In genomic region chr10:75063301-75063965, GRCm38 (mm10) we compare ENCODE assay signal across 10 mouse cellular contexts. TPM values are rescaled to one million over a fixed set of nuclear protein-coding genes. Genes with fewer than 3 reads are reported as not detected.
DNase-seq lines count a peak whose midpoint lies in the region; ATAC-seq and TF ChIP-seq lines count a peak whose summit lies in the region.
"Had no signal": no experiment of that assay in that cellular context is flagged by ENCODE, and none has a peak within 500 bp of the region (broad histone marks: within the 10 kb centered on the region; RNA-seq: fewer than 3 reads in every experiment).

No protein-coding gene starts in this region.

- H3K9me3 ChIP-seq in hindbrain, embryonic 12.5 days (replicated peaks) = no peaks in the 10 kb centered on the region
- no peaks in the 10 kb centered on the region for H3K9me3 ChIP-seq in liver, embryonic 13.5 days (replicated peaks)

- H3K36me3 ChIP-seq in hindbrain, embryonic 12.5 days = 0 out of 2 replicates have a peak, but pooled peaks cover 5% of the 10 kb centered on the region
- H3K36me3 ChIP-seq in liver, embryonic 13.5 days = 0 out of 2 replicates have a peak, but pooled peaks cover 2% of the 10 kb centered on the region

- peaks cover 17% of the 10 kb centered on the region for H3K4me1 ChIP-seq in cerebellum, adult 2 months (ENCODE audit: control insufficient read depth, insufficient read depth, low read length)
- H3K4me1 ChIP-seq in hindbrain, embryonic 12.5 days = peaks cover 75% of the 10 kb centered on the region
- peaks cover 74% of the 10 kb centered on the region for H3K4me1 ChIP-seq in liver, embryonic 13.5 days (replicated peaks)

- no peak for DNase-seq in cerebellum, adult 2 months
- DNase-seq in cerebellum, adult 11-12 months = no peak
- peak; percentile 37 for DNase-seq in brain, embryonic 14.5 days (ENCODE audit: low read depth)
- no peak for DNase-seq in liver, embryonic 13.5 days
- no peak for DNase-seq in embryo, embryonic 10 days (ENCODE audit: low spot score)
- DNase-seq in urinary bladder, adult 18-20 months (ENCODE audit: low spot score in 2 of 2) = no peak

- peak overlapping the region; percentile 92 for H3K4me2 ChIP-seq in hindbrain, embryonic 12.5 days (replicated peaks)
- peak overlapping the region; percentile 78 for H3K4me2 ChIP-seq in liver, embryonic 13.5 days

- no peaks in the 10 kb centered on the region for H3K27me3 ChIP-seq in cerebellum, adult 2 months (ENCODE audit: control insufficient read depth, insufficient read depth, low read length)
- no peaks in the 10 kb centered on the region for H3K27me3 ChIP-seq in hindbrain, embryonic 12.5 days
- H3K27me3 ChIP-seq in liver, embryonic 13.5 days = peaks cover 43% of the 10 kb centered on the region

- peak overlapping the region; percentile 42 for H3K9ac ChIP-seq in hindbrain, embryonic 12.5 days
- H3K9ac ChIP-seq in liver, embryonic 13.5 days = no peak overlapping the region

- H3K27ac ChIP-seq in cerebellum, adult 2 months (ENCODE audit: insufficient read depth, low read length) = no peak overlapping the region
- no peak overlapping the region for H3K27ac ChIP-seq in hindbrain, embryonic 12.5 days
- no peak overlapping the region for H3K27ac ChIP-seq in liver, embryonic 13.5 days

- no peak for ATAC-seq in hindbrain, embryonic 12.5 days (ENCODE audit: low FRiP score)
- ATAC-seq in liver, embryonic 13.5 days (ENCODE audit: low read depth) = no peak
- no peak for ATAC-seq in megakaryocyte-erythroid progenitor cell, adult 5-6 weeks (replicated peaks; ENCODE audit: low FRiP score, low TSS enrichment, poor library complexity, severe bottlenecking)

- WGBS in cerebellum, adult 2 months = 19% methylated on average over 12 of the region's 12 CpGs
- WGBS in hindbrain, embryonic 12.5 days = 67% methylated on average over 12 of the region's 12 CpGs
- WGBS in liver, embryonic 13.5 days (ENCODE audit: insufficient replicate concordance) = 43% methylated on average over 12 of the region's 12 CpGs

- TF ChIP-seq CTCF in cerebellum, adult 2 months (IDR thresholded peaks at IDR 0.05; ENCODE audit: borderline replicate concordance, insufficient read depth, low read depth, low read length) = no peak
- TF ChIP-seq CTCF in brain, embryonic 14.5 days (IDR thresholded peaks at IDR 0.05; ENCODE audit: borderline replicate concordance, extremely low read depth, insufficient read depth, insufficient read length) = no peak

- peak overlapping the region; percentile 58 for H3K4me3 ChIP-seq in cerebellum, adult 2 months (replicated peaks; ENCODE audit: insufficient read depth, low read depth, low read length)
- peak overlapping the region; percentile 89 for H3K4me3 ChIP-seq in hindbrain, embryonic 12.5 days
- peak overlapping the region; percentile 69; the same call in 1 of the 2 replicates for H3K4me3 ChIP-seq in liver, embryonic 13.5 days (replicated peaks)
- H3K4me3 ChIP-seq: erythroblast, embryonic 14.5 days had no signal

- TF ChIP-seq POLR2A in cerebellum, adult 2 months (IDR thresholded peaks at IDR 0.05; ENCODE audit: borderline replicate concordance, insufficient read depth, low read length) = no peak
- TF ChIP-seq POLR2A in brain, embryonic 14.5 days (IDR thresholded peaks at IDR 0.05; ENCODE audit: borderline replicate concordance, extremely low read depth, insufficient read depth, insufficient read length, poor library complexity, severe bottlenecking) = no peak

RNA-seq across cellular contexts. Expression of gene Bcr, which starts 3.0 kb away (rescaled TPM):
- 44.3 and 44.4 TPM in 2 replicates for polyA plus RNA-seq in cerebellum, adult 2 months (2012; rRNA removed)
- 57.8 and 83.3 TPM in 2 replicates for polyA plus RNA-seq in brain, embryonic 14.5 days (2012; rRNA removed)
- 11.4 and 14.0 TPM in 2 replicates for polyA plus RNA-seq in hindbrain, embryonic 12.5 days (2016; fragmentation: Nextera tagmentation; extraction: Ambion mirVana)
- 1.4 and 1.6 TPM in 2 replicates for polyA plus RNA-seq in liver, embryonic 13.5 days (2015; fragmentation: Nextera tagmentation; extraction: Ambion mirVana)
- 4.0 and 5.5 TPM in 2 replicates for total RNA-seq in megakaryocyte-erythroid progenitor cell, adult 5-6 weeks (2014; fragmentation: Nextera tagmentation)
- total RNA-seq in megakaryocyte-erythroid progenitor cell, adult 5-6 weeks (2017) = 1.4 and 6.9 TPM in 2 replicates

RNA-seq across cellular contexts. Expression of gene Rab36, which starts 26.6 kb away (rescaled TPM):
- polyA plus RNA-seq in cerebellum, adult 2 months (2012; rRNA removed) = 20.4 and 21.2 TPM in 2 replicates
- 24.3 and 26.3 TPM in 2 replicates for polyA plus RNA-seq in brain, embryonic 14.5 days (2012; rRNA removed)
- polyA plus RNA-seq in hindbrain, embryonic 12.5 days (2016; fragmentation: Nextera tagmentation; extraction: Ambion mirVana) = 12.3 and 13.3 TPM in 2 replicates
- 2.1 and 2.5 TPM in 2 replicates for polyA plus RNA-seq in liver, embryonic 13.5 days (2015; fragmentation: Nextera tagmentation; extraction: Ambion mirVana)
- total RNA-seq in megakaryocyte-erythroid progenitor cell, adult 5-6 weeks (2014; fragmentation: Nextera tagmentation) = not detected in 2 replicates
- not detected in 2 replicates for total RNA-seq in megakaryocyte-erythroid progenitor cell, adult 5-6 weeks (2017)
- polyA plus RNA-seq: erythroblast, embryonic 14.5 days had no signal

RNA-seq across cellular contexts. Expression of gene Rsph14, which starts 31.0 kb away (rescaled TPM):
- 0.43 and 0.79 TPM in 2 replicates for polyA plus RNA-seq in cerebellum, adult 2 months (2012; rRNA removed)
- 0.42 and 0.53 TPM in 2 replicates for polyA plus RNA-seq in brain, embryonic 14.5 days (2012; rRNA removed)
- polyA plus RNA-seq in hindbrain, embryonic 12.5 days (2016; fragmentation: Nextera tagmentation; extraction: Ambion mirVana) = 0.57 and 0.67 TPM in 2 replicates
- not detected in 2 replicates for polyA plus RNA-seq in liver, embryonic 13.5 days (2015; fragmentation: Nextera tagmentation; extraction: Ambion mirVana)
- total RNA-seq in megakaryocyte-erythroid progenitor cell, adult 5-6 weeks (2014; fragmentation: Nextera tagmentation) = not detected in 2 replicates
- total RNA-seq in megakaryocyte-erythroid progenitor cell, adult 5-6 weeks (2017) = not detected in 2 replicates
- polyA plus RNA-seq: erythroblast, embryonic 14.5 days; spleen, adult 2 months had no signal
